Mouse (Mus musculus) liver, embryonic 14.5 days (tissue): ENCODE results near the gene Arrdc4.

ENCODE experiments used
- CTCF ChIP-seq: IDR thresholded peaks from 2 replicates; pipeline ENCODE4 v1.5.1; 2016; ENCODE audit warnings: antibody characterized with exemption, low read depth, control low read depth
- EP300 ChIP-seq: IDR thresholded peaks from 2 replicates; pipeline ENCODE4 v1.6.1; 2016; ENCODE audit warnings: antibody characterized with exemption, low read depth

GRCm38 (mm10) chr7:68795578-68795977 is 46.5 kb upstream of the Arrdc4 start:
- TF ChIP-seq CTCF (no peak), EP300 (no peak)
